Mouse (Mus musculus) forebrain, embryonic 10.5 days (tissue): ENCODE measurements at regions not wholly inside any gene's neighbourhood (a gene's known extent, or its start where the extent isn't known, plus 50 kb on each side); places are given as distances from the start of the nearest gene placed in this dataset.

Source experiments
- DNase-seq: peaks from one replicate; pipeline ENCODE4 v3.0.0-alpha.2; 2017; ENCODE audit warnings: low spot score; ENCODE audit errors: extremely low spot score
- H3K27ac ChIP-seq: fragments of 300-500 bp; sonication (generic); 2 replicates; pipeline ENCODE4 v1.5.1; 2016; ENCODE audit warnings: mild to moderate bottlenecking
- H3K27me3 ChIP-seq: fragments of 300-500 bp; sonication (generic); 2 replicates; pipeline ENCODE4 v1.6.1; 2016; ENCODE audit warnings: mild to moderate bottlenecking; ENCODE audit not compliant: poor library complexity, severe bottlenecking
- H3K36me3 ChIP-seq: fragments of 300-500 bp; sonication (generic); replicated peaks from 2 replicates; pipeline ENCODE4 v1.6.1; 2016; ENCODE audit warnings: mild to moderate bottlenecking, moderate library complexity
- H3K4me1 ChIP-seq: fragments of 300-500 bp; sonication (generic); 2 replicates; pipeline ENCODE4 v1.6.1; 2016
- H3K4me3 ChIP-seq: fragments of 300-500 bp; sonication (generic); 2 replicates; pipeline ENCODE4 v1.5.1; 2016; ENCODE audit warnings: mild to moderate bottlenecking, moderate library complexity
- H3K9me3 ChIP-seq: fragments of 300-500 bp; sonication (generic); 2 replicates; pipeline ENCODE4 v1.6.1; 2016; ENCODE audit warnings: mild to moderate bottlenecking, moderate library complexity
- WGBS: fragments of 180-500 bp; shearing (Covaris S2); methylation state at CpG from one replicate; pipeline ENCODE4 v1.1.7; 2016; 5-methylcytosine and 5-hydroxymethylcytosine counted together

GRCm38 (mm10) chr13:30040288-30040687 lies 54.4 kb upstream of the E2f3 start:
- H3K4me3 ChIP-seq = no peak overlapping the region
- no peaks in the 10 kb centered on the region for H3K9me3 ChIP-seq
- no peak overlapping the region for H3K27ac ChIP-seq
- no peak for DNase-seq
- no peaks in the 10 kb centered on the region for H3K4me1 ChIP-seq
- no peaks in the 10 kb centered on the region for H3K36me3 ChIP-seq
- H3K27me3 ChIP-seq = no peaks in the 10 kb centered on the region
- WGBS = 88% methylated on average over 4 of the region's 4 CpGs

GRCm38 (mm10) chr13:30039791-30040190 lies 53.9 kb upstream of the E2f3 start:
- WGBS = 69% methylated on average over 2 of the region's 2 CpGs
- Histone ChIP-seq H3K27me3 (no peaks in the 10 kb centered on the region), H3K27ac (no peak overlapping the region), H3K9me3 (no peaks in the 10 kb centered on the region), H3K4me3 (no peak overlapping the region), H3K36me3 (no peaks in the 10 kb centered on the region), H3K4me1 (no peaks in the 10 kb centered on the region)
- no peak for DNase-seq

- H3K4me1 ChIP-seq = no peaks in the 10 kb centered on the region
- H3K9me3 ChIP-seq = no peaks in the 10 kb centered on the region
- no peaks in the 10 kb centered on the region for H3K36me3 ChIP-seq
- H3K27me3 ChIP-seq = no peaks in the 10 kb centered on the region
- no peak overlapping the region for H3K4me3 ChIP-seq
- WGBS = 81% methylated on average over 8 of the region's 8 CpGs
- DNase-seq = no peak
- H3K27ac ChIP-seq = no peak overlapping the region
Observed at GRCm38 (mm10) chr13:30036561-30036960, 50.7 kb upstream of the E2f3 start.

GRCm38 (mm10) chr13:30036071-30036470 lies 50.2 kb upstream of the E2f3 start:
- Histone ChIP-seq H3K36me3 (no peaks in the 10 kb centered on the region), H3K27ac (no peak overlapping the region), H3K4me3 (no peak overlapping the region), H3K4me1 (no peaks in the 10 kb centered on the region), H3K27me3 (no peaks in the 10 kb centered on the region), H3K9me3 (no peaks in the 10 kb centered on the region)
- DNase-seq = no peak
- WGBS = 88% methylated on average over 3 of the region's 3 CpGs
